17 mouse cellular contexts compared by ENCODE assay signal in the genomic region with DNA sequence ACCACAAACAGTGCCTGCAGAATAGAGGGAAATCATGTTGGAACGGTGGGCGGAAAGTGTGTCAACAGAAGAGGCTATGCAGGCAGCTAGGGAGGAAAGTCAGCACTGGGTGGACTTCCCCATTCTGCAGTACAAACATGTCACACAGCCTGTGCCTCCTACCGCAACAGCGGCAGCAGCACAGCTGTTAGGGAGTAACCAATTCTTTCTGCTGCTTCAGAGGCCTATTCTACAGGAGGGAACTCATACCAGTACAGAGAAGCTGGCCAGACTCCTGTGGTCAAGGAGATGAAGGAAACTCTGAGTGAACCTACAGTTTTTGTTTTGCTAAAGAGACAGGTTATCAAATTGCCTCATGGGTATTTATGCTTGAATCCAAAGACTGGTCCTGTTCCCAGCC. TPM values are rescaled to one million over a fixed set of nuclear protein-coding genes. Genes with fewer than 3 reads are reported as not detected.
DNase-seq lines count a peak whose midpoint lies in the region; ATAC-seq and TF ChIP-seq lines count a peak whose summit lies in the region.
"Had no signal": no experiment of that assay in that cellular context is flagged by ENCODE, and none has a peak within 500 bp of the region (broad histone marks: within the 10 kb centered on the region; RNA-seq: fewer than 3 reads in every experiment).

No protein-coding gene starts in this region.

- no peak for DNase-seq in stomach, postnatal 0 days (ENCODE audit: low spot score)
- peak; percentile 34 for DNase-seq in c-Kit-positive CD71-negative TER-119-negative erythroid progenitor cells, embryonic 14.5 days (ENCODE audit: low read depth)
- DNase-seq in spleen, postnatal 36 days (ENCODE audit: low spot score in 2 of 2): peak; percentile 69 to 71
- DNase-seq in adipocyte (ENCODE audit: low spot score): no peak
- DNase-seq in right cerebral cortex, postnatal 4 days: no peak
- DNase-seq: adrenal gland, postnatal 25 days; cerebellum, postnatal 14 days; forebrain, postnatal 0 days; layer of hippocampus, adult 9-11 months; right cerebral cortex, postnatal 25 days had no signal

- H3K4me2 ChIP-seq in stomach, embryonic 15.5 days: no peak overlapping the region
- H3K4me2 ChIP-seq in stomach, postnatal 0 days (replicated peaks; ENCODE audit: low read depth): no peak overlapping the region
- H3K4me2 ChIP-seq: hindbrain, embryonic 14.5 days; neural tube, embryonic 13.5 days had no signal

- peak; percentile 22; the same call in 1 of the 2 replicates for ATAC-seq in stomach, embryonic 15.5 days (ENCODE audit: insufficient read depth, low FRiP score, low read depth)
- ATAC-seq in stomach, postnatal 0 days (ENCODE audit: low FRiP score, low TSS enrichment): no peak
- ATAC-seq: forebrain, postnatal 0 days had no signal

- no peak overlapping the region for H3K4me3 ChIP-seq in stomach, embryonic 15.5 days (replicated peaks)
- H3K4me3 ChIP-seq in stomach, postnatal 0 days (ENCODE audit: low read depth, low read length): no peak overlapping the region
- no peak overlapping the region for H3K4me3 ChIP-seq in macrophage (ENCODE audit: inconsistent target)
- H3K4me3 ChIP-seq: neural tube, embryonic 13.5 days had no signal

- no peak overlapping the region for H3K27ac ChIP-seq in stomach, embryonic 15.5 days
- no peak overlapping the region for H3K27ac ChIP-seq in stomach, postnatal 0 days (replicated peaks)
- H3K27ac ChIP-seq in macrophage: peak overlapping the region; percentile 61
- H3K27ac ChIP-seq: hindbrain, embryonic 14.5 days; neural tube, embryonic 13.5 days had no signal

- TF ChIP-seq CTCF in stomach, postnatal 0 days (IDR thresholded peaks at IDR 0.05; ENCODE audit: low read depth): no peak

- H3K9ac ChIP-seq in stomach, embryonic 15.5 days: no peak overlapping the region
- no peak overlapping the region for H3K9ac ChIP-seq in stomach, postnatal 0 days (ENCODE audit: low read length)
- H3K9ac ChIP-seq: forebrain, postnatal 0 days; hindbrain, embryonic 14.5 days; neural tube, embryonic 13.5 days had no signal

- no peak for TF ChIP-seq EP300 in stomach, postnatal 0 days (optimal IDR thresholded peaks at IDR 0.05)

- H3K4me1 ChIP-seq in stomach, embryonic 15.5 days: no peaks in the 10 kb centered on the region
- H3K4me1 ChIP-seq in stomach, postnatal 0 days (replicated peaks; ENCODE audit: control insufficient read depth, insufficient read depth): no peaks in the 10 kb centered on the region
- H3K4me1 ChIP-seq: neural tube, embryonic 13.5 days had no signal

- WGBS in stomach, embryonic 15.5 days: 57% methylated on average over 4 of the region's 4 CpGs
- 55% methylated on average over 4 of the region's 4 CpGs for WGBS in stomach, postnatal 0 days
- 2% methylated on average over 4 of the region's 4 CpGs for WGBS in macrophage (ENCODE audit: missing documents)

- no peaks in the 10 kb centered on the region for H3K9me3 ChIP-seq in stomach, embryonic 15.5 days
- no peaks in the 10 kb centered on the region for H3K9me3 ChIP-seq in stomach, postnatal 0 days (ENCODE audit: control insufficient read depth, low read length)
- H3K9me3 ChIP-seq: neural tube, embryonic 13.5 days had no signal

- no peaks in the 10 kb centered on the region for H3K27me3 ChIP-seq in stomach, embryonic 15.5 days (replicated peaks)
- no peaks in the 10 kb centered on the region for H3K27me3 ChIP-seq in stomach, postnatal 0 days (ENCODE audit: control insufficient read depth, insufficient read depth, low read length)
- H3K27me3 ChIP-seq: neural tube, embryonic 13.5 days had no signal

- H3K79me2 ChIP-seq in macrophage (ENCODE audit: inconsistent target): no peaks in the 10 kb centered on the region

- H3K36me3 ChIP-seq in stomach, embryonic 15.5 days: no peaks in the 10 kb centered on the region
- no peaks in the 10 kb centered on the region for H3K36me3 ChIP-seq in stomach, postnatal 0 days (ENCODE audit: control insufficient read depth, insufficient read depth, low read length)
- no peaks in the 10 kb centered on the region for H3K36me3 ChIP-seq in macrophage (ENCODE audit: inconsistent target)
- H3K36me3 ChIP-seq: neural tube, embryonic 13.5 days had no signal

RNA-seq across cellular contexts. Expression of a gene that starts 5.1 kb away (rescaled TPM):
- polyA plus RNA-seq in stomach, embryonic 15.5 days (2015; fragmentation: Nextera tagmentation; extraction: Ambion mirVana): 0.24 and 0.55 TPM in 2 replicates
- polyA plus RNA-seq in stomach, postnatal 0 days (2015; fragmentation: Nextera tagmentation; extraction: Ambion mirVana): 0.13 TPM in 1 of 2 replicates, not detected in the other
- 1 to 10 TPM in 2 of 26 experiments, under 1 TPM in 6, not detected in 18; 0.32 to 1.7 (median 0.62) TPM for total RNA-seq in macrophage (2018; cell fraction: chromatin; rRNA removed)
- under 1 TPM in 10 of 26 experiments, not detected in 16; 0.08 to 0.33 (median 0.12) TPM for total RNA-seq in macrophage (2018; cell fraction: cytosol; rRNA removed)
- 1 to 10 TPM in 2 of 26 experiments, under 1 TPM in 11, not detected in 13; 0.29 to 1.3 (median 0.64) TPM for total RNA-seq in macrophage (2018; cell fraction: nucleus; rRNA removed)
- not detected in 3 replicates for polyA plus RNA-seq in macrophage (2018)
- total RNA-seq: forebrain, postnatal 0 days; heart, adult 8-10 months had no signal
- polyA plus RNA-seq: forebrain, postnatal 0 days had no signal

RNA-seq across cellular contexts. Expression of a gene that starts 9.5 kb away (rescaled TPM):
- polyA plus RNA-seq in stomach, embryonic 15.5 days (2015; fragmentation: Nextera tagmentation; extraction: Ambion mirVana): 2.8 and 8.5 TPM in 2 replicates
- 1.1 and 2.5 TPM in 2 replicates for polyA plus RNA-seq in stomach, postnatal 0 days (2015; fragmentation: Nextera tagmentation; extraction: Ambion mirVana)
- 1 to 10 TPM in 3 of 26 experiments, under 1 TPM in 4, not detected in 19; 0.62 to 1.2 (median 0.96) TPM for total RNA-seq in macrophage (2018; cell fraction: chromatin; rRNA removed)
- under 1 TPM in 16 of 26 experiments, not detected in 10; 0.14 to 0.74 (median 0.34) TPM for total RNA-seq in macrophage (2018; cell fraction: cytosol; rRNA removed)
- total RNA-seq in macrophage (2018; cell fraction: nucleus; rRNA removed): 1 to 10 TPM in 2 of 26 experiments, under 1 TPM in 8, not detected in 16; 0.48 to 1.2 (median 0.74) TPM
- 0.16 to 0.18 TPM in 2 of 3 replicates, not detected in the other for polyA plus RNA-seq in macrophage (2018)
- total RNA-seq: heart, adult 8-10 months had no signal
- polyA plus RNA-seq: hindbrain, embryonic 14.5 days; kidney, embryonic 14.5 days; limb, embryonic 11.5 days; neural tube, embryonic 13.5 days had no signal

RNA-seq across cellular contexts. Expression of a gene that starts 11.4 kb away (rescaled TPM):
- 13.0 and 16.3 TPM in 2 replicates for polyA plus RNA-seq in stomach, embryonic 15.5 days (2015; fragmentation: Nextera tagmentation; extraction: Ambion mirVana)
- 7.8 and 8.6 TPM in 2 replicates for polyA plus RNA-seq in stomach, postnatal 0 days (2015; fragmentation: Nextera tagmentation; extraction: Ambion mirVana)
- total RNA-seq in macrophage (2018; cell fraction: chromatin; rRNA removed): 1,000 to 10,000 TPM in 15 of 26 experiments, 100 to 1,000 TPM in 11; 281 to 2,406 (median 1,284) TPM
- 100 to 1,000 TPM in 17 of 26 experiments, 10 to 100 TPM in 9; 48.6 to 574 (median 197) TPM for total RNA-seq in macrophage (2018; cell fraction: cytosol; rRNA removed)
- 1,000 to 10,000 TPM in 8 of 26 experiments, 100 to 1,000 TPM in 18; 214 to 1,357 (median 740) TPM for total RNA-seq in macrophage (2018; cell fraction: nucleus; rRNA removed)
- polyA plus RNA-seq in macrophage (2018): 83.8 to 206 TPM (median 96.7 TPM) in 3 replicates

RNA-seq across cellular contexts. Expression of a gene that starts 27.1 kb away (rescaled TPM):
- 43.7 and 46.4 TPM in 2 replicates for polyA plus RNA-seq in stomach, embryonic 15.5 days (2015; fragmentation: Nextera tagmentation; extraction: Ambion mirVana)
- 8.9 and 10.5 TPM in 2 replicates for polyA plus RNA-seq in stomach, postnatal 0 days (2015; fragmentation: Nextera tagmentation; extraction: Ambion mirVana)
- 10 to 100 TPM in 18 of 26 experiments, 1 to 10 TPM in 7, under 1 TPM in 1; 0.99 to 87.9 (median 16.9) TPM for total RNA-seq in macrophage (2018; cell fraction: chromatin; rRNA removed)
- 10 to 100 TPM in 10 of 26 experiments, 1 to 10 TPM in 16; 1.1 to 20.9 (median 4.0) TPM for total RNA-seq in macrophage (2018; cell fraction: cytosol; rRNA removed)
- 10 to 100 TPM in 14 of 26 experiments, 1 to 10 TPM in 11, under 1 TPM in 1; 0.98 to 66.0 (median 13.8) TPM for total RNA-seq in macrophage (2018; cell fraction: nucleus; rRNA removed)
- polyA plus RNA-seq in macrophage (2018): 4.1 to 22.4 TPM (median 9.6 TPM) in 3 replicates

RNA-seq across cellular contexts. Expression of a gene that starts 33.3 kb away (rescaled TPM):
- 0.14 TPM in 1 of 2 replicates, not detected in the other for polyA plus RNA-seq in stomach, embryonic 15.5 days (2015; fragmentation: Nextera tagmentation; extraction: Ambion mirVana)
- not detected in 2 replicates for polyA plus RNA-seq in stomach, postnatal 0 days (2015; fragmentation: Nextera tagmentation; extraction: Ambion mirVana)
- not detected for total RNA-seq in macrophage (2018; cell fraction: chromatin; rRNA removed)
- total RNA-seq in macrophage (2018; cell fraction: cytosol; rRNA removed): not detected
- not detected for total RNA-seq in macrophage (2018; cell fraction: nucleus; rRNA removed)
- not detected in 3 replicates for polyA plus RNA-seq in macrophage (2018)
- total RNA-seq: adrenal gland, postnatal 25 days; heart, adult 8-10 months had no signal
- polyA plus RNA-seq: forebrain, postnatal 0 days; kidney, embryonic 14.5 days; neural tube, embryonic 13.5 days had no signal

Comparison
In these comparisons a context has a peak if more than half of its experiments do, and no peak if none do; other contexts are left out.
1. DNase-seq: peak in c-Kit-positive CD71-negative TER-119-negative erythroid progenitor cells, embryonic 14.5 days (single experiment) and spleen, postnatal 36 days (2 of 2); none in stomach, postnatal 0 days (single experiment), adipocyte (single experiment) and right cerebral cortex, postnatal 4 days (single experiment).